ENCODE assay signal across 30 mouse cellular contexts in genomic region chrX:8209720-8210119, GRCm38 (mm10).
"Had no signal": no experiment of that assay in that cellular context is flagged by ENCODE, and none has a peak within 500 bp of the region (broad histone marks: within the 10 kb centered on the region; RNA-seq: fewer than 3 reads in every experiment).

No protein-coding gene starts in this region.

- H3K4me3 ChIP-seq: heart, embryonic 10.5 days; heart, embryonic 12.5 days; heart, embryonic 13.5 days; heart, embryonic 15.5 days; hindbrain, embryonic 10.5 days; hindbrain, embryonic 12.5 days; hindbrain, embryonic 13.5 days; hindbrain, embryonic 15.5 days; intestine, embryonic 15.5 days; kidney, embryonic 15.5 days; layer of hippocampus, adult 2 months; left cerebral cortex, adult 2 months had no signal

- H3K9me3 ChIP-seq: heart, embryonic 10.5 days; heart, embryonic 12.5 days; heart, embryonic 13.5 days; heart, embryonic 15.5 days; hindbrain, embryonic 13.5 days; hindbrain, embryonic 15.5 days; intestine, embryonic 15.5 days; kidney, embryonic 15.5 days had no signal

- H3K9ac ChIP-seq: heart, embryonic 12.5 days; heart, embryonic 13.5 days; heart, embryonic 15.5 days; hindbrain, embryonic 12.5 days; hindbrain, embryonic 13.5 days; hindbrain, embryonic 14.5 days; hindbrain, embryonic 15.5 days; intestine, embryonic 15.5 days; kidney, embryonic 15.5 days had no signal

- H3K4me1 ChIP-seq: heart, embryonic 10.5 days; heart, embryonic 12.5 days; heart, embryonic 13.5 days; heart, embryonic 15.5 days; hindbrain, embryonic 12.5 days; intestine, embryonic 15.5 days; kidney, embryonic 15.5 days had no signal

- DNase-seq: heart, postnatal 10 days; heart, postnatal 14 days; heart, postnatal 36 days; heart, postnatal 4 days; kidney, adult 11 months; kidney, adult 18-20 months; kidney, adult 2 months; kidney, adult 8-10 months; kidney, adult 9 months; kidney, postnatal 10 days; kidney, postnatal 25 days; kidney, postnatal 36 days; kidney, postnatal 4 days; layer of hippocampus, adult 9-11 months; layer of hippocampus, postnatal 36 days had no signal

- H3K27me3 ChIP-seq: heart, embryonic 12.5 days; heart, embryonic 15.5 days; hindbrain, embryonic 12.5 days; hindbrain, embryonic 13.5 days; hindbrain, embryonic 15.5 days; intestine, embryonic 15.5 days; kidney, embryonic 15.5 days had no signal

- H3K27ac ChIP-seq: heart, embryonic 10.5 days; heart, embryonic 13.5 days; heart, embryonic 15.5 days; hindbrain, embryonic 10.5 days; hindbrain, embryonic 12.5 days; hindbrain, embryonic 13.5 days; hindbrain, embryonic 14.5 days; hindbrain, embryonic 15.5 days; hindbrain, postnatal 0 days; intestine, embryonic 15.5 days; kidney, embryonic 15.5 days; kidney, postnatal 0 days; layer of hippocampus, adult 2 months; left cerebral cortex, adult 2 months had no signal

- H3K36me3 ChIP-seq: heart, embryonic 10.5 days; heart, embryonic 12.5 days; heart, embryonic 13.5 days; heart, embryonic 15.5 days; hindbrain, embryonic 10.5 days; hindbrain, embryonic 12.5 days; hindbrain, embryonic 13.5 days; hindbrain, embryonic 15.5 days; intestine, embryonic 15.5 days; kidney, embryonic 15.5 days had no signal
